Mouse (Mus musculus): ENCODE measurements around the gene Spata13. TPM values are rescaled to one million over a fixed set of nuclear protein-coding genes. Genes with fewer than 3 reads are reported as not detected.

Gene Spata13
- total and polyA plus RNA-seq, 3 experiments = 0.39 to 1.5 TPM; not detected in 1

- no peak for TF ChIP-seq ZMIZ1 (IDR thresholded peaks at IDR 0.05; ENCODE audit: low read depth, low read length)
- no peak for TF ChIP-seq RAD21 (IDR thresholded peaks at IDR 0.05; ENCODE audit: low read depth, low read length)
- peak; percentile 57 for TF ChIP-seq TCF12 (IDR thresholded peaks at IDR 0.05; ENCODE audit: low read depth, low read length)
- no peak for TF ChIP-seq RCOR1 (IDR thresholded peaks at IDR 0.05; ENCODE audit: low read depth, low read length)
- no peak for TF ChIP-seq USF2 (IDR thresholded peaks at IDR 0.05; ENCODE audit: borderline replicate concordance in 1 of 2, insufficient read depth in 1 of 2, low read depth in 1 of 2, low read length in 2 of 2)
- no peak for TF ChIP-seq MAZ (IDR thresholded peaks at IDR 0.05; ENCODE audit: low read depth, low read length)
- TF ChIP-seq GATA1 (IDR thresholded peaks at IDR 0.05; ENCODE audit: low read depth, low read length) = peak; percentile 83
- TF ChIP-seq ZNF384 (IDR thresholded peaks at IDR 0.05; ENCODE audit: low read depth, low read length) = no peak
- TF ChIP-seq EP300 (IDR thresholded peaks at IDR 0.05; ENCODE audit: low read depth in 1 of 2, low read length in 2 of 2) = peak; percentile 47 to 75
- no peak for TF ChIP-seq HCFC1 (IDR thresholded peaks at IDR 0.05; ENCODE audit: low read depth, low read length)
- TF ChIP-seq KAT2A (conservative IDR thresholded peaks at IDR 0.05; ENCODE audit: low read depth, low read length) = no peak
- no peak for TF ChIP-seq JUND (IDR thresholded peaks at IDR 0.05; ENCODE audit: low read depth, low read length)
- TF ChIP-seq CHD2 (IDR thresholded peaks at IDR 0.05; ENCODE audit: low read length) = no peak
- peak; percentile 47; the same call in 1 of the 2 replicates for TF ChIP-seq BHLHE40 (IDR thresholded peaks at IDR 0.05; ENCODE audit: borderline replicate concordance, low read depth, low read length)
- TF ChIP-seq MYC (IDR thresholded peaks at IDR 0.05; ENCODE audit: low read depth, low read length) = no peak
- no peak for TF ChIP-seq ELF1 (IDR thresholded peaks at IDR 0.05; ENCODE audit: low read depth, low read length)
- TF ChIP-seq ZC3H11A (IDR thresholded peaks at IDR 0.05; ENCODE audit: low read depth, low read length) = no peak
- peak; percentile 85 for TF ChIP-seq TAL1 (IDR thresholded peaks at IDR 0.05; ENCODE audit: low read length)
- TF ChIP-seq CHD1 (IDR thresholded peaks at IDR 0.05; ENCODE audit: low read depth, low read length) = no peak
- no peak for TF ChIP-seq MAFK (IDR thresholded peaks at IDR 0.05; ENCODE audit: borderline replicate concordance, low read depth, low read length)
- peak; percentile 53; the same call in 1 of the 2 replicates for TF ChIP-seq ETS1 (IDR thresholded peaks at IDR 0.05; ENCODE audit: low read depth, low read length)
- no peak overlapping the region for H3K4me3 ChIP-seq (ENCODE audit: control insufficient read depth in 1 of 2, insufficient read depth in 1 of 2, low read depth in 2 of 2, low read length in 2 of 2)
- DNase-seq (ENCODE audit: low read depth, low spot score) = peak; percentile 67
- peaks cover 0 to 4% of the 10 kb centered on the region in 2 experiments; a peak in 1 of 4 replicates for H3K4me1 ChIP-seq (ENCODE audit: control insufficient read depth in 1 of 2, insufficient read depth in 2 of 2, low read length in 2 of 2)
- H3K9ac ChIP-seq (ENCODE audit: control insufficient read depth, low read depth, low read length, poor library complexity, severe bottlenecking) = no peak overlapping the region
- no peaks in the 10 kb centered on the region for H3K79me2 ChIP-seq (ENCODE audit: control insufficient read depth, insufficient read depth, low read length, poor library complexity)
- H3K27me3 ChIP-seq (ENCODE audit: control insufficient read depth in 1 of 2, insufficient read depth in 2 of 2, low read length in 2 of 2) = no peaks in the 10 kb centered on the region
- no peaks in the 10 kb centered on the region for H3K36me3 ChIP-seq (ENCODE audit: control insufficient read depth in 1 of 2, insufficient read depth in 2 of 2, low read length in 2 of 2)
- H3K27ac ChIP-seq (ENCODE audit: control insufficient read depth, low read depth, low read length) = no peak overlapping the region
- H3K9me3 ChIP-seq (replicated peaks; ENCODE audit: insufficient read depth, low read length) = no peaks in the 10 kb centered on the region
Observed at GRCm38 (mm10) chr14:60653977-60654376, 20.2 kb downstream of the Spata13 start.

- Histone ChIP-seq H3K27me3 (ENCODE audit: control insufficient read depth in 1 of 2, insufficient read depth in 2 of 2, low read length in 2 of 2) (no peaks in the 10 kb centered on the region), H3K27ac (ENCODE audit: control insufficient read depth, low read depth, low read length) (no peak overlapping the region), H3K79me2 (ENCODE audit: control insufficient read depth, insufficient read depth, low read length, poor library complexity) (no peaks in the 10 kb centered on the region), H3K4me1 (ENCODE audit: control insufficient read depth in 1 of 2, insufficient read depth in 2 of 2, low read length in 2 of 2) (peaks cover 0 to 4% of the 10 kb centered on the region in 2 experiments; a peak in 1 of 4 replicates), H3K9me3 (replicated peaks; ENCODE audit: insufficient read depth, low read length) (no peaks in the 10 kb centered on the region), H3K9ac (ENCODE audit: control insufficient read depth, low read depth, low read length, poor library complexity, severe bottlenecking) (no peak overlapping the region), H3K4me3 (ENCODE audit: control insufficient read depth in 1 of 2, insufficient read depth in 1 of 2, low read depth in 2 of 2, low read length in 2 of 2) (no peak overlapping the region), H3K36me3 (ENCODE audit: control insufficient read depth in 1 of 2, insufficient read depth in 2 of 2, low read length in 2 of 2) (no peaks in the 10 kb centered on the region)
- no peak for TF ChIP-seq POLR2AphosphoS2 (IDR thresholded peaks at IDR 0.05; ENCODE audit: low read length)
- no peak for TF ChIP-seq GABPA (IDR thresholded peaks at IDR 0.05; ENCODE audit: low read depth, low read length)
- no peak for TF ChIP-seq ETS1 (IDR thresholded peaks at IDR 0.05; ENCODE audit: low read depth, low read length)
- no peak for TF ChIP-seq EP300 (IDR thresholded peaks at IDR 0.05; ENCODE audit: low read depth in 1 of 2, low read length in 2 of 2)
- no peak for TF ChIP-seq ZKSCAN1 (IDR thresholded peaks at IDR 0.05; ENCODE audit: low read depth, low read length)
- TF ChIP-seq BHLHE40 (IDR thresholded peaks at IDR 0.05; ENCODE audit: borderline replicate concordance, low read depth, low read length) = no peak
- no peak for TF ChIP-seq MAX (IDR thresholded peaks at IDR 0.05; ENCODE audit: low read length)
- TF ChIP-seq GATA1 (IDR thresholded peaks at IDR 0.05; ENCODE audit: low read depth, low read length) = no peak
- no peak for TF ChIP-seq ZMIZ1 (IDR thresholded peaks at IDR 0.05; ENCODE audit: low read depth, low read length)
- TF ChIP-seq POLR2AphosphoS5 (IDR thresholded peaks at IDR 0.05; ENCODE audit: borderline replicate concordance, low read depth, low read length) = no peak
- no peak for DNase-seq (ENCODE audit: low read depth, low spot score)
Observed at GRCm38 (mm10) chr14:60654708-60655107, 20.9 kb downstream of the Spata13 start.

Measured in MEL (cell line).